Mouse (Mus musculus) left cerebral cortex, adult 11 months (tissue): ENCODE data around the gene Vps13d.

Experiments
- DNase-seq: peaks from one replicate; pipeline ENCODE4 v3.0.0; 2022; ENCODE audit warnings: low spot score

Gene Vps13d

GRCm38 (mm10) chr4:145035450-145035849, 159.4 kb downstream of the Vps13d start:
- DNase-seq, result no peak

GRCm38 (mm10) chr4:145034506-145035243, 160.1 kb downstream of the Vps13d start:
- no peak for DNase-seq

DNA sequence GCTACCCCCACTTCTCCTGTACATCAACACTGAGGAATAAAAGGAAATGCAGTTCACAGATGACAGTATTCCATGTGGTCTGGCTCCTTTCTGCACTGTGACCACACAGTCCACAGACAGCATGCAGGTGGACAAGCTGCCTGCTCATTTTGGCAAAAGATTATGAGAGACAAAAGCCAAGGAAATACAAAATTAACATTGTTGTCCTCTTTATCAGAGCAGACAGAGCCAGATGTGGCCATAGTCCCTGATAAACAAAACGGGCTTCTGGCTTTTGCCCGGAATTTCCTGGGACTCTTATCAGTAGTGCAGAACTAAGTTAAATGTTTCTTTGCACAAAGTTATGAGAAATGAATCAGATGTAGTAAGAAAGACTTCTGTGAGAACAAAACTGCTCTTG, 161.4 kb downstream of the Vps13d start:
- DNase-seq, result no peak

DNA sequence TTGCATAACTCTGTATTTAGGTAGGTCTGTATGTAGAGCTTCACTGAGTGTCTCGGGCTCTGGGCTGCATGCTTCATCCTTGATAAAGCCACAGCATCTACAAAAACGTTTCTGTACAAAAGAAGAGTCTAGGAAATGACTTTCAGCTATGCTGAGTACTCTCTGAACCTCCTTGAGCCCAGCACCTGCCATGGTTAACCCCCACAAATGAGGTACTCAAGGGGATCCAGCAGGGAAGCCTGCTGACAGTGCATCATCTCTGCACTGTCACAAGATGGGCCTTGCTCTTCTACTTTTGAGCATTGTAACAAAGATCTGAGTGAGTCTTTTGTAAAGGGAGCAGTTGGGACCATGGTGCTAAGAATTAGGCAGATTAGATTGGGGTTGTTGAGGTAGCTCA, 162.2 kb downstream of the Vps13d start:
- no peak for DNase-seq

- no peak for DNase-seq
These were observed 163.3 kb downstream of the Vps13d start for GRCm38 (mm10) chr4:145031510-145031909.

DNA sequence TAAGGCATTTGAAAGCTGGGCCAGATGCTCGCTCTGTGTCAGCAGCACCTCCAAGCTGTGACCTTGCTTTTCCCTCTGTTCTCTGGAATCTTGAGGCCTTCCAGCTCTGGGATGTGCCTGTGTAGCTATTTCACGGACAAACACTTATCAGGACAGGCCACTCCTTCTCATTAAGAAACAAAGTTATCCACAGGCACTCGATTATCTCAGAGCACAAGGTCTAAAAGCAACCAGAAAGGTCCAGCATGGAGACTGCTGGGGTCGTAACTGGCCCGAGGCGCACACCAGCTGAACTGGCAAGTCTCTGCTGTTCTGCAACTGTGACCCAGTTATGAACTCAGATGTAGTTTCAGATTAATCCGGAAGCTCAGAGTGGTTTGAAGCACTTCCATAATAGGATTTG, 168.4 kb downstream of the Vps13d start:
- no peak for DNase-seq

DNA sequence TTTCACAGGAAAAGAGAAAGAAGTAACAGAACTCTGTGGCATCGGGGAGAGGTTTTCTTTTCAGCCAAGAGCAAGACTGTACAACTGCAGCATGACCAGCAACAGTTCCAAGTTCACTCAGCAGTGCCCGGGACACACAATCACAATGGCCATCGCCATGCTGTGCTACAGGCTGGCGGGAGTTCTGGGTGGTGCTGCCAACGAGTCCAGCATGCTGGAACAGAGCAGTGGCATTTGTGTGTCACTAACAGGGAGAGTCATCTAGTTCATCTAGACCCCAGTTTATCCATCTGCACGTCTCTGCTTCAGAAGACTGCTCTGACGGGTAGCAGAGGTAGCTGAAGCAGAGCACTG, 169.4 kb downstream of the Vps13d start:
- DNase-seq, result no peak

GRCm38 (mm10) chr4:145024694-145025408, 170.0 kb downstream of the Vps13d start:
- no peak for DNase-seq

- no peak for DNase-seq
These were observed 170.9 kb downstream of the Vps13d start for GRCm38 (mm10) chr4:145023911-145024310.

- DNase-seq, result no peak
These were observed 172.0 kb downstream of the Vps13d start for GRCm38 (mm10) chr4:145022815-145023214.

GRCm38 (mm10) chr4:145022211-145022610, 172.6 kb downstream of the Vps13d start:
- DNase-seq, result no peak

DNA sequence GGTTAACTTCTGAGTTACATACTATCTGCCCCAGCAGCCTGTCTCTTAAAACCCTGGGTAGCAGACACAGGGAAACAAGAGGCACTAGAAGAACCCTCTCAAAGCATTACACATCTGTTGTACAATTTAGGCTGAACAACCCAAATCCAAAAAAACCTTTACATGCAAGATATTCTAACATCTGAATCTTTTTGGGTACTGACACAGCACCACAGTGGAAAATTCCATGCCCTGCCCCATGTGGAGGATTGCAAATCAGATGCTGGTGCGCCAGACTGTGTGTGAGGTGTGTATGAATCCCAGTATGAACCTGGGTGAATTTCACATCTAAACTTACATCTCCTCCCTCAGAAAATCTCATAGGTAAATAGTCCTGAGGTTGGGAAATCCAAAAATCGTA, 174.4 kb downstream of the Vps13d start:
- no peak for DNase-seq

GRCm38 (mm10) chr4:145019121-145019714, 175.6 kb downstream of the Vps13d start:
- no peak for DNase-seq

DNA sequence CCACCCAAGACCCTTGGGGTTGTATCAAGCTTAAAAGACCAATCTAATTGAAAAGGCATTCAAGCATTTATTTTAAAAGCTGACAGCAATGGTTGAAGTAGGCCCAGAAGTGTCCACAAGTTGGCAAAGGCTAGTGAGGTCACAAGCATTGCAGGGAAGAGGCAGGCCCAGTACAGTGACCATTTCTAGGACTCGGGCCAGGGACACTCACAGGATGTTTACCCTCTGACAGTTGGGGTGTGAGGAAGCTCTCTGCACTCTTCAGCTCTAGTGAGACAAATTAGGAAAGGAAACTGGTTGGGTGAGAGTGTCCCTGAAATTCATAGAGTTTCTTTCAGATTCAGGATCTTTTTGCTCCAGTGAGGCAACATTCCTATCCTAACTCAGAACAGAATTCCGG, 177.1 kb downstream of the Vps13d start:
- DNase-seq, result no peak

- DNase-seq, result no peak
These were observed 178.1 kb downstream of the Vps13d start for GRCm38 (mm10) chr4:145016669-145017068.

DNA sequence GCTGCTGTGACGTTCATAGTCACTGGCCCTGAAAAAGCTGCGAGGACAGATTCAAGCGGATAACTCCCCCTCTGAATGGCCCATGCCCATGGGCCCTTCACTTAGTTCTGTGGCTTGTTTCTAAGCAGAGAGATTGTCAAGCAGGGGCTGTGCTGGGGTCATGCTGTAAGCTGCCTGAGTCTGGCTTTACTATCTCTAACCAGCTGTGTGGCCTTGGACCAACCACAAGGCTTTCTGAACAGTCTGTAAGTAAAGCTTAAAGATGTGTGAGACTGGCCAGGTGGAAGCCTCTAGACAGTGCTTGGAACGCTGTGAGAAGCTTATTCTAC, 180.2 kb downstream of the Vps13d start:
- DNase-seq, result no peak

DNA sequence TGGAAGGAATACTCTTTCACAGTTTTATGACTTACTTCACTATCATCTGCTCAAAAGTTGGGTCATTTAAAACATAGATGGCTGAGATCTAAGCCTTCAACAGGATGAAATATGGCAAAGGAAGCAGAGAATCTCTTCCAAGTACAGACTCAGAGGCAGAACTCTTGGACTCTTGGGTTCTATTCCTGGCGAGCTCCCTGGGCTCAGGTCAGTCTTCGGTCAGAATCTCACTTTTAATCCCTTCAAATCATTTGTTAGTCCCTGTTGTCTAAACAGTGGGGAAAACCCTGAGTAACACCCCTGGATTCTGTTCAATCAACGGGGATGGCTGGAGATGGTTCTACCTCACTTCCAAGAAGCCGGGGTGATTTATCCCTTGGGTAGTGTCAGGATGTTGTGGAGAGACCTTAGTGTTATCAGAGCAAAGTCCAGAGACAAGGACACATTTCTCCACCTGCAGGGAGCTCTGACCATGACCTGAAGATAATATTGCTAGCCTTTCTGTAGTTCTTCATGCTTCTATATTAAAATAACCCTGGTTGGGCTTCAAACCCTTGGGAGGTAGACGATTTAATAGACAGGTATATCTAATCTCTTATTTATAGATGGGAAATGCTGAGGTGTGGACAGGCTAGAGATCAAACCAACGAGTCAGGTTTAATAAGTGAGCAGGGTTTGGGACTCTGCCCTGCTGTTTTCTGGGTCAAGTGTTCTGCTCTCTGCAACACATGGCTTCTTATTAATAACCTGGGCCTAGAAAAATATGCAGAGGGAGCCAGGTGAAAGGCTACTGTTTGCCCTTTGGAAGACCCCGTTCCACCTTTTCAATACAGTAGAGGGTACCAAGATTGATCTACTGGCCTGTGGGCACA, 180.8 kb downstream of the Vps13d start:
- no peak for DNase-seq

- no peak for DNase-seq
These were observed 181.6 kb downstream of the Vps13d start for GRCm38 (mm10) chr4:145013187-145013586.

DNA sequence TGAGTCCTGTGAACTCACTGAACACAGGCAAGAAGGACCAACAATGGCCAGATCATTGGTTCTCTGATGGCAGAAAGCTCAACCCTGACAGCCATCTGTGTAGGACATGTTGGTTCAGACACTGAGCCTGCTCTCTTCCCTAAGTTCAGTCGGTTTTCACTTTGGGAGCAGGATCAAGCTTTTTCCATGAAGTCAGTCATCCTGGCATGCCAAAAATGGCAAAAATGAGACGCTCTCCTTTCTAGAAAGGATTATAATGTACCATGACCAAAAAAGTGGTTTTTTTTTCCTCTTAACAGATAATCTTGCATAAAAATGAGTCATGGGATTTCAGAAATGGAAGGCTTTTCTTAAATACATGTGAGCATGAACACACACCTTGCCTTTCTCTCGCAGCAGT, 183.6 kb downstream of the Vps13d start:
- DNase-seq, result no peak

- DNase-seq, result no peak
These were observed 184.9 kb downstream of the Vps13d start for GRCm38 (mm10) chr4:145009934-145010333.

DNA sequence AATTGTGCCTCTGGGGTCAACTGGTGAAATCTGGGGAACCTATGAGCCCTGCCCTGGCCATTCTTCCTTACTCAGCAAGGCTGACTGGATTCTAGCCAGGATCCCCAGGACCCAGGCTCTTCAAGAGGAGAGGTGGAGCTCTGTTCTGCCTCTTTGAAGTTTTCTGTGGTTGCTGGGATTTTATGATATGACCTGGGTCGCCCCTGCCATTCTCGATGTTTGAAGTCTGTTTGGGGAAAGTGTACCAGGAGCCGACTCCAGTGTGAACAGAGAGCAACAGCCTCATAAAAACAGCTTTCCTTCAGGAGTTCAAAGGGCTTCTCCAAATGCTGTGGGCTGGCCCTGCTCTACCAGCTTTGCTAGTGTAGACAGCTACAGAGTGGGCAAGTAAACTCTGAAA, 185.4 kb downstream of the Vps13d start:
- DNase-seq, result no peak

- DNase-seq, result no peak
These were observed 188.8 kb downstream of the Vps13d start for GRCm38 (mm10) chr4:145005943-145006545.
